Mouse (Mus musculus): ENCODE results near the gene Dhx35.

Gene Dhx35

DNA sequence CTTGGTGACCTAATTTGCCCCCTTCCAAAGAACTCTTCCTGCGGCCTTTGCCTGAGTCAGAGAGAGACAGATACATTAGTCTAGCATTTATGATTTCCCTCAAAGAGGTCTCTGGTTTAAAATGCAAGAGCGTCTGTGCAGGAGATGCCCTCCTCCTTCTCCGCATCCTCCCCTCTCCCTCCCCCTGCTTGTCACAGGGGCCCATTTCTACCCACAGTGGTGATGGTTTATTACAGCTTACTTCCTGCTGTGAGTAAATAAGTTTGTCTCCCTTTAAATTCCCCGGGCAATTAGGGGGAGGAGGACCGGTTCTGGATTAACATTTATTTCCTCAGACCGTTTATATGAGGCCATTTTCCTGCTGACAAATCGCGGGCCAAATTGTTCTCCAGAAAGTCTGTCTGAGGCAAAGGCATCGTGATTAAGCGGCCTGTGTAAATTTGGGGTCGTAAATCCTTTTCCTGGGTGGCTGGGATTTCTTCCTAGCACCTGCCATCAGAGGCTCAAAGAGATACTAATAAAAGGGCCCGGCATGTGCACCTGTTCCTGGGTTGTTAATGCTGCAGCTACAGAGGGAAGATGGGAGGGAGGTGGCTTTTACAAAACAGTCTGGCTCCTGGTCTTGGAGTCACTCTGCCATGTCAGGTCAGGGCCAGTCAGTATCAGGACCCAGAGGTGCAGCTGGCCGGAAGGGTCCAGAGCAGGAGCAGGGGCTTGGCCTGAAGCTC lies 104.0 kb downstream of the Dhx35 start:
- DNase-seq = no peak
